Mouse (Mus musculus) liver, embryonic 16.5 days (tissue): ENCODE results near the gene Gm49318. TPM values are rescaled to one million over a fixed set of nuclear protein-coding genes. Genes with fewer than 3 reads are reported as not detected.
A peak's percentile ranks its signal among the peaks of the same experiment; 100 is the strongest.

ENCODE experiments used
- ATAC-seq: fragments of 200-750 bp; cut with Nextera tagmentation; 2 replicates; pipeline ENCODE4 v1.8.0; 2017; ENCODE audit warnings: low read depth, mild to moderate bottlenecking, moderate number of reproducible peaks, moderate library complexity
- H3K27ac ChIP-seq: fragments of 300-500 bp; sonication (generic); 2 replicates; pipeline ENCODE4 v1.5.1; 2014; ENCODE audit warnings: mild to moderate bottlenecking, low read length
- H3K27me3 ChIP-seq: fragments of 300-500 bp; sonication (generic); 2 replicates; pipeline ENCODE4 v1.6.1; 2014; ENCODE audit warnings: low read depth, low read length, mixed read lengths; ENCODE audit not compliant: control insufficient read depth, insufficient read depth
- H3K36me3 ChIP-seq: fragments of 300-500 bp; sonication (generic); 2 replicates; pipeline ENCODE4 v1.6.1; 2014; ENCODE audit warnings: mild to moderate bottlenecking; ENCODE audit not compliant: control insufficient read depth, insufficient read depth
- H3K4me1 ChIP-seq: fragments of 300-500 bp; sonication (generic); 2 replicates; pipeline ENCODE4 v1.6.1; 2014; ENCODE audit warnings: low read depth, low read length, mixed read lengths; ENCODE audit not compliant: control insufficient read depth
- H3K4me2 ChIP-seq: fragments of 300-500 bp; sonication (generic); 2 replicates; pipeline ENCODE4 v1.6.1; 2014; ENCODE audit warnings: low read depth, low read length, mixed read lengths
- H3K4me3 ChIP-seq: fragments of 300-500 bp; sonication (generic); 2 replicates; pipeline ENCODE4 v1.5.1; 2014; ENCODE audit warnings: low read depth, mild to moderate bottlenecking, low read length
- H3K9ac ChIP-seq: fragments of 300-500 bp; sonication (generic); 2 replicates; pipeline ENCODE4 v1.6.1; 2014; ENCODE audit warnings: low read depth, low read length
- H3K9me3 ChIP-seq: fragments of 300-500 bp; sonication (generic); replicated peaks from 2 replicates; pipeline ENCODE4 v1.6.1; 2016; ENCODE audit warnings: low read length; ENCODE audit not compliant: control insufficient read depth
- WGBS: fragments of 180-500 bp; shearing (Covaris S2); extraction: QIAGEN DNeasy Blood & Tissue Kit; methylation state at CpG from one replicate; pipeline ENCODE4 v1.1.7; 2014; ENCODE audit not compliant: insufficient replicate concordance; 5-methylcytosine and 5-hydroxymethylcytosine counted together
- polyA plus RNA-seq: library from polyadenylated mRNA; unstranded; fragments of >200 nt; fragmentation: Nextera tagmentation; extraction: Ambion mirVana; gene quantifications from 2 replicates; pipeline ENCODE4 v1.2.1, GENCODE M21; 2015

Gene Gm49318
- polyA plus RNA-seq = not detected in 2 replicates

- H3K4me3 ChIP-seq = peak within 1 kb of the TSS; percentile 89
- H3K36me3 ChIP-seq = no peaks in the 10 kb centered on the region; the same call in 1 of the 2 replicates
- H3K4me2 ChIP-seq = peak within 1 kb of the TSS; percentile 75
- H3K27ac ChIP-seq = peak within 1 kb of the TSS; percentile 95
- H3K27me3 ChIP-seq = no peaks in the 10 kb centered on the region
- WGBS = under 1% methylated on average over 72 of the region's 87 CpGs
- peak within 1 kb of the TSS; percentile 91 for H3K9ac ChIP-seq
- ATAC-seq = peak; percentile 93
- peaks cover 12% of the 10 kb centered on the region for H3K4me1 ChIP-seq
- no peaks in the 10 kb centered on the region for H3K9me3 ChIP-seq
These were observed at the start of gene Gm49318, which contains the start of gene Zfp653 for GRCm38 (mm10) chr9:22070791-22071573. Gene Gm49318, minus strand, starts transcription at chr9:22071259. Gene Zfp653, minus strand, starts transcription at chr9:22071376.

- Histone ChIP-seq H3K36me3 (no peaks in the 10 kb centered on the region), H3K27me3 (no peaks in the 10 kb centered on the region), H3K27ac (peak overlapping the region; percentile 49), H3K4me3 (no peak overlapping the region), H3K4me1 (peaks cover 66% of the 10 kb centered on the region), H3K9me3 (no peaks in the 10 kb centered on the region), H3K4me2 (no peak overlapping the region), H3K9ac (no peak overlapping the region)
- 77% methylated on average over 4 of the region's 4 CpGs for WGBS
- ATAC-seq = no peak
These were observed 48.5 kb upstream of the Gm49318 start for GRCm38 (mm10) chr9:22119543-22119942.

- Histone ChIP-seq H3K4me1 (peaks cover 52% of the 10 kb centered on the region), H3K4me3 (peak overlapping the region; percentile 92), H3K9me3 (no peaks in the 10 kb centered on the region), H3K27me3 (no peaks in the 10 kb centered on the region), H3K9ac (peak overlapping the region; percentile 55), H3K4me2 (peak overlapping the region; percentile 91), H3K27ac (peak overlapping the region; percentile 70), H3K36me3 (peaks cover 7% of the 10 kb centered on the region)
- no peak for ATAC-seq
- 30% methylated on average over 10 of the region's 10 CpGs for WGBS
These were observed 46.8 kb upstream of the Gm49318 start for GRCm38 (mm10) chr9:22117754-22118456.

GRCm38 (mm10) chr9:22116740-22117426 lies 45.8 kb upstream of the Gm49318 start, which contains the start of gene Elof1:
Gene Elof1, minus strand, starts transcription at chr9:22117172.
- peak within 1 kb of the TSS; percentile 91 for H3K4me2 ChIP-seq
- H3K4me3 ChIP-seq = peak within 1 kb of the TSS; percentile 92
- H3K27ac ChIP-seq = peak within 1 kb of the TSS; percentile 80
- H3K27me3 ChIP-seq = no peaks in the 10 kb centered on the region
- H3K9ac ChIP-seq = peak within 1 kb of the TSS; percentile 90
- under 1% methylated on average over 48 of the region's 52 CpGs for WGBS
- H3K36me3 ChIP-seq = peaks cover 16% of the 10 kb centered on the region
- peak; percentile 91 for ATAC-seq
- H3K4me1 ChIP-seq = peaks cover 41% of the 10 kb centered on the region
- H3K9me3 ChIP-seq = no peaks in the 10 kb centered on the region

- H3K4me1 ChIP-seq = peaks cover 35% of the 10 kb centered on the region
- peak overlapping the region; percentile 92 for H3K4me3 ChIP-seq
- H3K27ac ChIP-seq = peak overlapping the region; percentile 80
- 25% methylated on average over 15 of the region's 15 CpGs for WGBS
- H3K4me2 ChIP-seq = peak overlapping the region; percentile 91
- H3K9ac ChIP-seq = peak overlapping the region; percentile 90
- ATAC-seq = no peak
- peaks cover 16% of the 10 kb centered on the region for H3K36me3 ChIP-seq
- H3K27me3 ChIP-seq = no peaks in the 10 kb centered on the region
- H3K9me3 ChIP-seq = no peaks in the 10 kb centered on the region
These were observed 45.0 kb upstream of the Gm49318 start for GRCm38 (mm10) chr9:22116086-22116485.

- Histone ChIP-seq H3K4me1 (peaks cover 30% of the 10 kb centered on the region), H3K9me3 (no peaks in the 10 kb centered on the region), H3K4me3 (peak overlapping the region; percentile 92), H3K27me3 (no peaks in the 10 kb centered on the region), H3K27ac (peak overlapping the region; percentile 42; the same call in 1 of the 2 replicates), H3K36me3 (peaks cover 16% of the 10 kb centered on the region), H3K4me2 (peak overlapping the region; percentile 91), H3K9ac (peak overlapping the region; percentile 90; the same call in 1 of the 2 replicates)
- no peak for ATAC-seq
- WGBS = 79% methylated on average over 4 of the region's 4 CpGs
These were observed 44.6 kb upstream of the Gm49318 start for GRCm38 (mm10) chr9:22115635-22116034.

GRCm38 (mm10) chr9:22108194-22108593 lies 37.1 kb upstream of the Gm49318 start:
- no peak overlapping the region for H3K9ac ChIP-seq
- H3K4me3 ChIP-seq = no peak overlapping the region
- H3K4me1 ChIP-seq = no peaks in the 10 kb centered on the region
- H3K4me2 ChIP-seq = no peak overlapping the region
- no peaks in the 10 kb centered on the region for H3K27me3 ChIP-seq
- peaks cover 14% of the 10 kb centered on the region for H3K36me3 ChIP-seq
- WGBS = 78% methylated on average over 9 of the region's 9 CpGs
- no peak for ATAC-seq
- H3K27ac ChIP-seq = no peak overlapping the region
- H3K9me3 ChIP-seq = no peaks in the 10 kb centered on the region

- ATAC-seq = no peak
- no peak overlapping the region for H3K4me2 ChIP-seq
- H3K9me3 ChIP-seq = no peaks in the 10 kb centered on the region
- no peak overlapping the region for H3K4me3 ChIP-seq
- WGBS = 3% methylated on average over 18 of the region's 18 CpGs
- H3K4me1 ChIP-seq = peaks cover 3% of the 10 kb centered on the region; the same call in 1 of the 2 replicates
- no peak overlapping the region for H3K27ac ChIP-seq
- no peaks in the 10 kb centered on the region for H3K36me3 ChIP-seq
- H3K27me3 ChIP-seq = peaks cover 32% of the 10 kb centered on the region
- no peak overlapping the region for H3K9ac ChIP-seq
These were observed 28.9 kb upstream of the Gm49318 start for GRCm38 (mm10) chr9:22099922-22100321.
